ENCODE assay signal across 8 mouse cellular contexts in the genomic region with DNA sequence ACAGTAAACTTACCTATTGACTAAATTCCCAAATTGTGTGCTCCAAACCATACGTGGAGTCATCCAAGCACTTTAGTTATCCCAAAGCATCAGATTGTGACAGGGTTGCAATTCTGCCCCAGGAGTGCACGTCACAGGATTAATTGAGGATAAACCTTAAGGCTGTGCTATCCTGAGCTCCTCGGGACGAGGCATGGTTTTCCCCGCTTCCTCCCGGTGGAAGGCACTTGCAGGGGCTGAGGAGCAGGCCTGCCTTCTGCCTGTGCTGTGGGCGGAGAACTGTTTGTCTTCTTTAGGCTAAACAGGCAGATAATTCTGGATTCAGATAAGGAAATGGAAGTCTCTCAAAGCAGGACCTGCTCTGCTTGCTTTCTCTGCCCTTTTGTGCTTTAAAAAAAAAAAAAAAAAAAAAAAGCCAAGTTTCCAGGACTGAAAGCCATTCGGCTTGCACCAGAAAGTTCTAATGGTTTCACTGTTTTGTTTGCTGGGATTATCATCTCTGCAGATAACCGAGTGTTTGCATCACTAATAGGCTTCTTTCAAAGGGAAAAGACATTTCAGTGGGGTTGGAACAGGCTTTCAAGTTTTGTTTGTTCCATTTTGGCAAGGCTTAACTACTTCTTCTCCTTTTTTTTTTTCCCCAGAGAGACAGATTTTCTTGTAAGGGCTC. TPM values are rescaled to one million over a fixed set of nuclear protein-coding genes. Genes with fewer than 3 reads are reported as not detected.
DNase-seq lines count a peak whose midpoint lies in the region; ATAC-seq and TF ChIP-seq lines count a peak whose summit lies in the region.

No protein-coding gene starts in this region.

- H3K9me3 ChIP-seq in kidney, embryonic 16.5 days (ENCODE audit: low read length): no peaks in the 10 kb centered on the region
- H3K9me3 ChIP-seq in hindbrain, embryonic 13.5 days: no peaks in the 10 kb centered on the region
- H3K9me3 ChIP-seq in midbrain, embryonic 11.5 days (ENCODE audit: control insufficient read depth, low read length): no peaks in the 10 kb centered on the region

- H3K36me3 ChIP-seq in kidney, embryonic 16.5 days (ENCODE audit: insufficient read depth, low read length): no peaks in the 10 kb centered on the region
- H3K36me3 ChIP-seq in hindbrain, embryonic 13.5 days: no peaks in the 10 kb centered on the region
- H3K36me3 ChIP-seq in midbrain, embryonic 11.5 days (ENCODE audit: control insufficient read depth, insufficient read depth, low read length): no peaks in the 10 kb centered on the region

- peaks cover 18% of the 10 kb centered on the region for H3K4me1 ChIP-seq in kidney, embryonic 16.5 days (ENCODE audit: insufficient read depth, low read length)
- peaks cover 36% of the 10 kb centered on the region for H3K4me1 ChIP-seq in hindbrain, embryonic 13.5 days (replicated peaks)
- H3K4me1 ChIP-seq in midbrain, embryonic 11.5 days (ENCODE audit: control insufficient read depth, insufficient read depth, low read length): peaks cover 11% of the 10 kb centered on the region

- H3K27ac ChIP-seq in kidney, embryonic 16.5 days (ENCODE audit: low read length): peak overlapping the region; percentile 98
- H3K27ac ChIP-seq in hindbrain, embryonic 13.5 days: no peak overlapping the region; the same call in 1 of the 2 replicates
- no peak overlapping the region for H3K27ac ChIP-seq in midbrain, embryonic 11.5 days (ENCODE audit: low read depth, low read length)

- no peaks in the 10 kb centered on the region for H3K27me3 ChIP-seq in kidney, embryonic 16.5 days (ENCODE audit: insufficient read depth, low read length)
- H3K27me3 ChIP-seq in hindbrain, embryonic 13.5 days: no peaks in the 10 kb centered on the region
- no peaks in the 10 kb centered on the region for H3K27me3 ChIP-seq in midbrain, embryonic 11.5 days (ENCODE audit: control insufficient read depth, insufficient read depth, low read length)

- no peak overlapping the region; the same call in 1 of the 2 replicates for H3K4me3 ChIP-seq in kidney, embryonic 16.5 days (ENCODE audit: low read length)
- H3K4me3 ChIP-seq in hindbrain, embryonic 13.5 days: no peak overlapping the region
- no peak overlapping the region for H3K4me3 ChIP-seq in midbrain, embryonic 11.5 days (ENCODE audit: low read depth, low read length)

- WGBS in kidney, embryonic 16.5 days: 33% methylated on average over 9 of the region's 9 CpGs
- WGBS in hindbrain, embryonic 13.5 days: 32% methylated on average over 9 of the region's 9 CpGs
- 15% methylated on average over 9 of the region's 9 CpGs for WGBS in midbrain, embryonic 11.5 days

- H3K9ac ChIP-seq in kidney, embryonic 16.5 days (replicated peaks; ENCODE audit: low read length): no peak overlapping the region
- H3K9ac ChIP-seq in hindbrain, embryonic 13.5 days: no peak overlapping the region
- H3K9ac ChIP-seq in midbrain, embryonic 11.5 days (ENCODE audit: low read length): no peak overlapping the region

- H3K4me2 ChIP-seq in kidney, embryonic 16.5 days (replicated peaks; ENCODE audit: low read depth, low read length): peak overlapping the region; percentile 87; the same call in 1 of the 2 replicates
- H3K4me2 ChIP-seq in hindbrain, embryonic 13.5 days: peak overlapping the region; percentile 84; the same call in 1 of the 2 replicates
- no peak overlapping the region for H3K4me2 ChIP-seq in midbrain, embryonic 11.5 days

- no peak for TF ChIP-seq CTCF in brain, embryonic 14.5 days (IDR thresholded peaks at IDR 0.05; ENCODE audit: borderline replicate concordance, extremely low read depth, insufficient read depth, insufficient read length)

- DNase-seq in kidney, adult 9 months: no peak
- peak; percentile 37 for DNase-seq in brain, embryonic 14.5 days (ENCODE audit: low read depth)
- DNase-seq in midbrain, embryonic 11.5 days (ENCODE audit: low spot score, missing footprints): peak; percentile 91
- no peak for DNase-seq in natural killer cell, adult 2 months (ENCODE audit: low spot score in 2 of 2)
- DNase-seq in left cerebral cortex, adult 9 months (ENCODE audit: low spot score in 2 of 2): no peak
- DNase-seq in left cerebral cortex, adult 11 months (ENCODE audit: low spot score): no peak

- TF ChIP-seq POLR2A in brain, embryonic 14.5 days (IDR thresholded peaks at IDR 0.05; ENCODE audit: borderline replicate concordance, extremely low read depth, insufficient read depth, insufficient read length, poor library complexity, severe bottlenecking): no peak

- ATAC-seq in kidney, embryonic 16.5 days (ENCODE audit: low FRiP score, low TSS enrichment): no peak
- no peak for ATAC-seq in hindbrain, embryonic 13.5 days (ENCODE audit: low FRiP score)
- ATAC-seq in midbrain, embryonic 11.5 days (ENCODE audit: low FRiP score): no peak

RNA-seq across cellular contexts. Expression of gene Map4k3, which starts 0.9 kb away (rescaled TPM):
- polyA plus RNA-seq in kidney, embryonic 16.5 days (2015; fragmentation: Nextera tagmentation; extraction: Ambion mirVana): 22.8 and 23.4 TPM in 2 replicates
- 49.8 and 55.3 TPM in 2 replicates for polyA plus RNA-seq in brain, embryonic 14.5 days (2012; rRNA removed)
- polyA plus RNA-seq in hindbrain, embryonic 13.5 days (2015; fragmentation: Nextera tagmentation; extraction: Ambion mirVana): 22.3 and 24.1 TPM in 2 replicates
- 28.2 and 29.9 TPM in 2 replicates for polyA plus RNA-seq in midbrain, embryonic 11.5 days (2014; fragmentation: Nextera tagmentation; extraction: Ambion mirVana)

Comparison
In these comparisons a context has a peak if more than half of its experiments do, and no peak if none do; other contexts are left out.
1. DNase-seq: peak in brain, embryonic 14.5 days (single experiment) and midbrain, embryonic 11.5 days (single experiment); none in kidney, adult 9 months (single experiment), natural killer cell, adult 2 months (0 of 2), left cerebral cortex, adult 9 months (0 of 2) and left cerebral cortex, adult 11 months (single experiment).